Mouse (Mus musculus): ENCODE data around the gene Mc3r.

The Mc3r gene

GRCm38 (mm10) chr2:172299126-172299921 lies 51.0 kb downstream of the Mc3r start:
- no peak for DNase-seq (ENCODE audit: low read depth)
